Mouse (Mus musculus) hindbrain, embryonic 12.5 days (tissue): ENCODE results near the gene Wfdc21. TPM values are rescaled to one million over a fixed set of nuclear protein-coding genes. Genes with fewer than 3 reads are reported as not detected.
A peak's percentile ranks its signal among the peaks of the same experiment; 100 is the strongest.

ENCODE experiments used
- ATAC-seq: fragments of 200-750 bp; cut with Nextera tagmentation; 2 replicates; pipeline ENCODE4 v1.8.0; 2017; ENCODE audit warnings: moderate TSS enrichment; ENCODE audit not compliant: low FRiP score
- H3K27ac ChIP-seq: fragments of 300-500 bp; sonication (generic); 2 replicates; pipeline ENCODE4 v1.5.1; 2016; ENCODE audit warnings: mild to moderate bottlenecking
- H3K27me3 ChIP-seq: fragments of 300-500 bp; sonication (generic); 2 replicates; pipeline ENCODE4 v1.6.1; 2016; ENCODE audit warnings: mild to moderate bottlenecking
- H3K36me3 ChIP-seq: fragments of 300-500 bp; sonication (generic); 2 replicates; pipeline ENCODE4 v1.6.1; 2016; ENCODE audit warnings: mild to moderate bottlenecking
- H3K4me1 ChIP-seq: fragments of 300-500 bp; sonication (generic); 2 replicates; pipeline ENCODE4 v1.6.1; 2016
- H3K4me2 ChIP-seq: fragments of 300-500 bp; sonication (generic); replicated peaks from 2 replicates; pipeline ENCODE4 v1.6.1; 2016; ENCODE audit warnings: mild to moderate bottlenecking
- H3K4me3 ChIP-seq: fragments of 300-500 bp; sonication (generic); 2 replicates; pipeline ENCODE4 v1.5.1; 2016; ENCODE audit warnings: mild to moderate bottlenecking
- H3K9ac ChIP-seq: fragments of 300-500 bp; sonication (generic); 2 replicates; pipeline ENCODE4 v1.6.1; 2016; ENCODE audit warnings: mild to moderate bottlenecking, moderate library complexity
- H3K9me3 ChIP-seq: fragments of 300-500 bp; sonication (generic); replicated peaks from 2 replicates; pipeline ENCODE4 v1.6.1; 2016; ENCODE audit warnings: mild to moderate bottlenecking
- WGBS: fragments of 180-500 bp; shearing (Covaris S2); methylation state at CpG from one replicate; pipeline ENCODE4 v1.1.7; 2016; 5-methylcytosine and 5-hydroxymethylcytosine counted together
- polyA plus RNA-seq: library from polyadenylated mRNA; unstranded; fragments of >200 nt; fragmentation: Nextera tagmentation; extraction: Ambion mirVana; gene quantifications from 2 replicates; pipeline ENCODE4 v1.2.1, GENCODE M21; 2016

Wfdc21 gene
- polyA plus RNA-seq, 1 experiment from 2014 or later = not detected

GRCm38 (mm10) chr11:83735881-83736280, 10.9 kb upstream of the Wfdc21 start:
- H3K4me2 ChIP-seq = no peak overlapping the region
- no peaks in the 10 kb centered on the region for H3K36me3 ChIP-seq
- peaks cover 4% of the 10 kb centered on the region; the same call in 1 of the 2 replicates for H3K9me3 ChIP-seq
- WGBS = 76% methylated on average over 2 of the region's 2 CpGs
- ATAC-seq = no peak
- H3K27me3 ChIP-seq = peaks cover 4% of the 10 kb centered on the region
- H3K9ac ChIP-seq = no peak overlapping the region
- H3K27ac ChIP-seq = no peak overlapping the region
- no peaks in the 10 kb centered on the region for H3K4me1 ChIP-seq
- H3K4me3 ChIP-seq = no peak overlapping the region

GRCm38 (mm10) chr11:83737109-83737558, 9.6 kb upstream of the Wfdc21 start:
- no peak overlapping the region for H3K9ac ChIP-seq
- H3K9me3 ChIP-seq = peaks cover 4% of the 10 kb centered on the region; the same call in 1 of the 2 replicates
- peaks cover 7% of the 10 kb centered on the region for H3K27me3 ChIP-seq
- H3K36me3 ChIP-seq = no peaks in the 10 kb centered on the region
- no peak overlapping the region for H3K4me2 ChIP-seq
- H3K27ac ChIP-seq = no peak overlapping the region
- no peak for ATAC-seq
- H3K4me1 ChIP-seq = no peaks in the 10 kb centered on the region
- 84% methylated on average over 3 of the region's 3 CpGs for WGBS
- no peak overlapping the region for H3K4me3 ChIP-seq

GRCm38 (mm10) chr11:83739241-83739640, 7.5 kb upstream of the Wfdc21 start:
- Histone ChIP-seq H3K36me3 (no peaks in the 10 kb centered on the region), H3K27me3 (peaks cover 13% of the 10 kb centered on the region), H3K4me1 (no peaks in the 10 kb centered on the region), H3K9me3 (no peaks in the 10 kb centered on the region), H3K4me3 (no peak overlapping the region), H3K4me2 (no peak overlapping the region), H3K27ac (no peak overlapping the region), H3K9ac (no peak overlapping the region)
- 25% methylated on average over 5 of the region's 5 CpGs for WGBS
- ATAC-seq = no peak

GRCm38 (mm10) chr11:83740443-83740991, 6.2 kb upstream of the Wfdc21 start:
- 84% methylated on average over 4 of the region's 4 CpGs for WGBS
- Histone ChIP-seq H3K36me3 (no peaks in the 10 kb centered on the region), H3K9me3 (no peaks in the 10 kb centered on the region), H3K4me2 (no peak overlapping the region), H3K27ac (no peak overlapping the region), H3K4me1 (no peaks in the 10 kb centered on the region), H3K27me3 (peaks cover 15% of the 10 kb centered on the region), H3K9ac (no peak overlapping the region), H3K4me3 (no peak overlapping the region)
- ATAC-seq = no peak

- H3K4me2 ChIP-seq = no peak overlapping the region
- WGBS = 83% methylated on average over 5 of the region's 5 CpGs
These were observed 4.9 kb upstream of the Wfdc21 start for GRCm38 (mm10) chr11:83741841-83742240.

GRCm38 (mm10) chr11:83742731-83743355, 3.9 kb upstream of the Wfdc21 start:
- peaks cover 31% of the 10 kb centered on the region for H3K27me3 ChIP-seq
- no peaks in the 10 kb centered on the region for H3K9me3 ChIP-seq
- H3K4me2 ChIP-seq = no peak overlapping the region
- WGBS = 78% methylated on average over 9 of the region's 9 CpGs
- H3K36me3 ChIP-seq = no peaks in the 10 kb centered on the region
- no peak for ATAC-seq
- no peak overlapping the region for H3K4me3 ChIP-seq
- H3K27ac ChIP-seq = no peak overlapping the region
- H3K9ac ChIP-seq = no peak overlapping the region
- H3K4me1 ChIP-seq = no peaks in the 10 kb centered on the region

More at GRCm38 (mm10) chr11:83741841-83742240, 4.9 kb upstream of the Wfdc21 start:
- Histone ChIP-seq H3K27me3 (peaks cover 21% of the 10 kb centered on the region), H3K9me3 (no peaks in the 10 kb centered on the region), H3K36me3 (no peaks in the 10 kb centered on the region), H3K4me3 (no peak overlapping the region), H3K9ac (no peak overlapping the region), H3K4me1 (no peaks in the 10 kb centered on the region), H3K27ac (no peak overlapping the region)
- no peak for ATAC-seq

GRCm38 (mm10) chr11:83743525-83743924, 3.2 kb upstream of the Wfdc21 start:
- Histone ChIP-seq H3K9me3 (no peaks in the 10 kb centered on the region), H3K27ac (no peak overlapping the region), H3K4me3 (no peak overlapping the region), H3K4me2 (no peak overlapping the region), H3K36me3 (no peaks in the 10 kb centered on the region), H3K4me1 (no peaks in the 10 kb centered on the region), H3K9ac (no peak overlapping the region), H3K27me3 (peaks cover 38% of the 10 kb centered on the region)
- 85% methylated on average over 3 of the region's 3 CpGs for WGBS
- no peak for ATAC-seq

GRCm38 (mm10) chr11:83746152-83746551, 588 bp upstream of the Wfdc21 start:
- ATAC-seq = no peak
- WGBS = 60% methylated on average over 4 of the region's 4 CpGs
- Histone ChIP-seq H3K27me3 (peaks cover 40% of the 10 kb centered on the region), H3K4me3 (no peak overlapping the region), H3K9ac (no peak overlapping the region), H3K36me3 (no peaks in the 10 kb centered on the region), H3K27ac (no peak overlapping the region), H3K4me1 (no peaks in the 10 kb centered on the region), H3K4me2 (no peak overlapping the region), H3K9me3 (no peaks in the 10 kb centered on the region)

- WGBS = 79% methylated on average over 6 of the region's 6 CpGs
- Histone ChIP-seq H3K36me3 (no peaks in the 10 kb centered on the region), H3K27ac (no peak overlapping the region), H3K27me3 (peaks cover 50% of the 10 kb centered on the region), H3K4me1 (no peaks in the 10 kb centered on the region), H3K4me3 (no peak overlapping the region), H3K4me2 (no peak overlapping the region), H3K9me3 (no peaks in the 10 kb centered on the region), H3K9ac (no peak overlapping the region)
- ATAC-seq = no peak
These were observed 881 bp downstream of the Wfdc21 start for GRCm38 (mm10) chr11:83747376-83748265.

GRCm38 (mm10) chr11:83753581-83754181, 6.9 kb downstream of the Wfdc21 start, which contains the start of gene Heatr6:
Gene Heatr6, plus strand, starts transcription at chr11:83753696.
- peak within 1 kb of the TSS; percentile 80 for H3K4me3 ChIP-seq
- peak within 1 kb of the TSS; percentile 88 for H3K9ac ChIP-seq
- H3K4me1 ChIP-seq = peaks cover 15% of the 10 kb centered on the region
- peak within 1 kb of the TSS; percentile 81 for H3K4me2 ChIP-seq
- ATAC-seq = peak; percentile 96
- peaks cover 29% of the 10 kb centered on the region for H3K36me3 ChIP-seq
- H3K27ac ChIP-seq = peak within 1 kb of the TSS; percentile 88
- WGBS = under 1% methylated on average over 47 of the region's 47 CpGs
- no peaks in the 10 kb centered on the region for H3K9me3 ChIP-seq
- peaks cover 18% of the 10 kb centered on the region for H3K27me3 ChIP-seq

- H3K4me3 ChIP-seq = peak overlapping the region; percentile 80
- ATAC-seq = no peak
- peak overlapping the region; percentile 88 for H3K27ac ChIP-seq
- WGBS = 7% methylated on average over 8 of the region's 8 CpGs
- H3K9me3 ChIP-seq = no peaks in the 10 kb centered on the region
- peaks cover 15% of the 10 kb centered on the region for H3K27me3 ChIP-seq
- peak overlapping the region; percentile 81 for H3K4me2 ChIP-seq
- peaks cover 15% of the 10 kb centered on the region for H3K4me1 ChIP-seq
- peaks cover 35% of the 10 kb centered on the region for H3K36me3 ChIP-seq
- peak overlapping the region; percentile 88 for H3K9ac ChIP-seq
These were observed 7.5 kb downstream of the Wfdc21 start for GRCm38 (mm10) chr11:83754227-83754626.

- no peak overlapping the region for H3K9ac ChIP-seq
- peaks cover 94% of the 10 kb centered on the region for H3K36me3 ChIP-seq
- no peak for ATAC-seq
- no peak overlapping the region for H3K27ac ChIP-seq
- no peaks in the 10 kb centered on the region for H3K27me3 ChIP-seq
- H3K9me3 ChIP-seq = no peaks in the 10 kb centered on the region
- WGBS = 90% methylated on average over 9 of the region's 9 CpGs
- no peaks in the 10 kb centered on the region for H3K4me1 ChIP-seq
- no peak overlapping the region for H3K4me2 ChIP-seq
- no peak overlapping the region for H3K4me3 ChIP-seq
These were observed 20.6 kb downstream of the Wfdc21 start for GRCm38 (mm10) chr11:83767306-83767705.
